Mouse (Mus musculus): ENCODE measurements around the gene Siva1.

Siva1 gene

GRCm38 (mm10) chr12:112679027-112679996 is 34.8 kb downstream of the Siva1 start:
- DNase-seq: no peak

- no peak for DNase-seq
These were observed 38.9 kb downstream of the Siva1 start for GRCm38 (mm10) chr12:112683351-112683750.

- DNase-seq: no peak
These were observed 44.0 kb downstream of the Siva1 start for GRCm38 (mm10) chr12:112688458-112688857.

- DNase-seq: peak; percentile 96
These were observed 49.0 kb downstream of the Siva1 start for GRCm38 (mm10) chr12:112693185-112694126.

GRCm38 (mm10) chr12:112694127-112694475 is 49.6 kb downstream of the Siva1 start:
- DNase-seq: no peak

- DNase-seq: no peak
These were observed 52.4 kb downstream of the Siva1 start for GRCm38 (mm10) chr12:112696806-112697425.
